Mouse (Mus musculus): ENCODE measurements at regions not wholly inside any gene's neighbourhood (a gene's known extent, or its start where the extent isn't known, plus 50 kb on each side); places are given as distances from the start of the nearest gene placed in this dataset.

DNA sequence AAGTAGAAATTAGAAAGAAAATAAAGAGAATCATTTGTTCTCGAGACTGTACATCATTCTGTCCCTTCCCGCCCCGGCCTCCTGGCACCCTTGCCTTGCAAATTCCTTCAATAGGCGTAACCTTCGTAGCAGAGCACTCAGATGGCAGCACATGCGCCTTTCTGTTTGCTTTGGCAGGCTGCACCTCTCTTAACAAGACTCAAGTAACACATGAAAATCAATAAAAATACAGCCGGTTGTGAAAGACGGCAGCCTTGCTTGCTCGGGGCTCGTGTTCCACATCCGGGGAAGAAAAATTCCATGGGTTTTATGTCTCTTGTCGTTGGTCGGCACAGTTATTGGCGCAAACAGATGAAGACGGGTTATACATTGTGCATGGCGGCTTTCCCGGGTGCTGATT lies 271.2 kb downstream of the Rnd3 start:
- TF ChIP-seq CTCF (IDR thresholded peaks at IDR 0.05; ENCODE audit: low read depth) (no peak), EP300 (optimal IDR thresholded peaks at IDR 0.05) (no peak)
